Mouse (Mus musculus): ENCODE data around the gene Hnrnpl. TPM values are rescaled to one million over a fixed set of nuclear protein-coding genes. Genes with fewer than 3 reads are reported as not detected.

The Hnrnpl gene
- polyA plus RNA-seq, 1 experiment from 2014 or later = 264 TPM

- Histone ChIP-seq H3K4me3 (no peak overlapping the region), H3K36me3 (peaks cover 4% of the 10 kb centered on the region; the same call in 1 of the 2 replicates), H3K4me1 (peaks cover 8% of the 10 kb centered on the region), H3K4me2 (replicated peaks) (no peak overlapping the region), H3K27ac (no peak overlapping the region), H3K27me3 (replicated peaks) (no peaks in the 10 kb centered on the region), H3K9ac (no peak overlapping the region), H3K9me3 (no peaks in the 10 kb centered on the region)
- ATAC-seq (ENCODE audit: low FRiP score, low read depth) = no peak
- 84% methylated on average over 14 of the region's 14 CpGs for WGBS
Measured at GRCm38 (mm10) chr7:28792391-28793185, 15.8 kb upstream of the Hnrnpl start.

- H3K9ac ChIP-seq = no peak overlapping the region
- H3K4me3 ChIP-seq = no peak overlapping the region
- no peaks in the 10 kb centered on the region for H3K9me3 ChIP-seq
- ATAC-seq (ENCODE audit: low FRiP score, low read depth) = no peak
- H3K4me2 ChIP-seq (replicated peaks) = no peak overlapping the region
- WGBS = 44% methylated on average over 2 of the region's 2 CpGs
- H3K27me3 ChIP-seq (replicated peaks) = no peaks in the 10 kb centered on the region
- no peak overlapping the region for H3K27ac ChIP-seq
- H3K4me1 ChIP-seq = peaks cover 8% of the 10 kb centered on the region
- no peaks in the 10 kb centered on the region for H3K36me3 ChIP-seq
Measured at GRCm38 (mm10) chr7:28793834-28794233, 14.5 kb upstream of the Hnrnpl start.

- no peak overlapping the region for H3K4me2 ChIP-seq (replicated peaks)
- H3K4me1 ChIP-seq = peaks cover 8% of the 10 kb centered on the region
- no peak overlapping the region for H3K27ac ChIP-seq
- 87% methylated on average over 3 of the region's 3 CpGs for WGBS
- ATAC-seq (ENCODE audit: low FRiP score, low read depth) = no peak
- no peak overlapping the region for H3K9ac ChIP-seq
- H3K36me3 ChIP-seq = no peaks in the 10 kb centered on the region
- H3K4me3 ChIP-seq = no peak overlapping the region
- H3K27me3 ChIP-seq (replicated peaks) = no peaks in the 10 kb centered on the region
- no peaks in the 10 kb centered on the region for H3K9me3 ChIP-seq
Measured at GRCm38 (mm10) chr7:28794496-28794895, 13.8 kb upstream of the Hnrnpl start.

- Histone ChIP-seq H3K36me3 (no peaks in the 10 kb centered on the region), H3K27ac (no peak overlapping the region), H3K4me2 (replicated peaks) (0 out of 2 replicates have a peak overlapping the region, but pooled peaks have one; percentile 50), H3K9me3 (no peaks in the 10 kb centered on the region), H3K4me3 (no peak overlapping the region), H3K9ac (no peak overlapping the region), H3K27me3 (replicated peaks) (no peaks in the 10 kb centered on the region), H3K4me1 (peaks cover 8% of the 10 kb centered on the region)
- ATAC-seq (ENCODE audit: low FRiP score, low read depth) = no peak
- 81% methylated on average over 15 of the region's 15 CpGs for WGBS
Measured at GRCm38 (mm10) chr7:28795832-28796231, 12.5 kb upstream of the Hnrnpl start.

GRCm38 (mm10) chr7:28796562-28796975 lies 11.8 kb upstream of the Hnrnpl start:
- no peaks in the 10 kb centered on the region for H3K27me3 ChIP-seq (replicated peaks)
- H3K4me2 ChIP-seq (replicated peaks) = peak overlapping the region; percentile 50
- H3K36me3 ChIP-seq = no peaks in the 10 kb centered on the region
- H3K9ac ChIP-seq = peak overlapping the region; percentile 35
- peak overlapping the region; percentile 7; the same call in 1 of the 2 replicates for H3K4me3 ChIP-seq
- 16% methylated on average over 32 of the region's 32 CpGs for WGBS
- no peak overlapping the region for H3K27ac ChIP-seq
- H3K9me3 ChIP-seq = no peaks in the 10 kb centered on the region
- ATAC-seq (ENCODE audit: low FRiP score, low read depth) = peak; percentile 70; the same call in 1 of the 2 replicates
- peaks cover 8% of the 10 kb centered on the region for H3K4me1 ChIP-seq

- no peak for ATAC-seq (ENCODE audit: low FRiP score, low read depth)
- no peak overlapping the region for H3K4me2 ChIP-seq (replicated peaks)
- H3K36me3 ChIP-seq = no peaks in the 10 kb centered on the region
- WGBS = 96% methylated on average over 9 of the region's 9 CpGs
- peaks cover 22% of the 10 kb centered on the region for H3K4me1 ChIP-seq
- H3K27ac ChIP-seq = no peak overlapping the region
- H3K9me3 ChIP-seq = no peaks in the 10 kb centered on the region
- no peak overlapping the region for H3K4me3 ChIP-seq
- H3K27me3 ChIP-seq (replicated peaks) = no peaks in the 10 kb centered on the region
- H3K9ac ChIP-seq = no peak overlapping the region
Measured at GRCm38 (mm10) chr7:28799994-28800393, 8.3 kb upstream of the Hnrnpl start.

GRCm38 (mm10) chr7:28801451-28801850 lies 6.9 kb upstream of the Hnrnpl start:
- no peak for ATAC-seq (ENCODE audit: low FRiP score, low read depth)
- H3K27ac ChIP-seq = no peak overlapping the region
- WGBS = 77% methylated on average over 3 of the region's 3 CpGs

GRCm38 (mm10) chr7:28801901-28802670 lies 6.3 kb upstream of the Hnrnpl start:
- 19% methylated on average over 10 of the region's 10 CpGs for WGBS
- no peak for ATAC-seq (ENCODE audit: low FRiP score, low read depth)
- Histone ChIP-seq H3K36me3 (no peaks in the 10 kb centered on the region), H3K4me2 (replicated peaks) (peak overlapping the region; percentile 4; the same call in 1 of the 2 replicates), H3K9ac (no peak overlapping the region), H3K27ac (no peak overlapping the region), H3K4me1 (peaks cover 14% of the 10 kb centered on the region), H3K9me3 (no peaks in the 10 kb centered on the region), H3K27me3 (replicated peaks) (no peaks in the 10 kb centered on the region), H3K4me3 (no peak overlapping the region)

More at GRCm38 (mm10) chr7:28801451-28801850, 6.9 kb upstream of the Hnrnpl start:
- Histone ChIP-seq H3K4me1 (peaks cover 20% of the 10 kb centered on the region), H3K27me3 (replicated peaks) (no peaks in the 10 kb centered on the region), H3K36me3 (no peaks in the 10 kb centered on the region), H3K4me3 (no peak overlapping the region), H3K4me2 (replicated peaks) (no peak overlapping the region), H3K9me3 (no peaks in the 10 kb centered on the region), H3K9ac (no peak overlapping the region)

- Histone ChIP-seq H3K36me3 (no peaks in the 10 kb centered on the region), H3K27me3 (replicated peaks) (no peaks in the 10 kb centered on the region), H3K4me1 (peaks cover 19% of the 10 kb centered on the region), H3K9me3 (no peaks in the 10 kb centered on the region), H3K27ac (no peak overlapping the region), H3K4me3 (no peak overlapping the region), H3K4me2 (replicated peaks) (peak overlapping the region; percentile 4; the same call in 1 of the 2 replicates), H3K9ac (no peak overlapping the region)
- ATAC-seq (ENCODE audit: low FRiP score, low read depth) = no peak
- 7% methylated on average over 10 of the region's 10 CpGs for WGBS
Measured at GRCm38 (mm10) chr7:28802846-28803588, 5.3 kb upstream of the Hnrnpl start.

GRCm38 (mm10) chr7:28803756-28804155 lies 4.6 kb upstream of the Hnrnpl start:
- WGBS = 40% methylated on average over 4 of the region's 4 CpGs
- Histone ChIP-seq H3K27me3 (replicated peaks) (no peaks in the 10 kb centered on the region), H3K9ac (no peak overlapping the region), H3K27ac (no peak overlapping the region), H3K4me2 (replicated peaks) (no peak overlapping the region), H3K36me3 (no peaks in the 10 kb centered on the region), H3K4me3 (no peak overlapping the region), H3K9me3 (no peaks in the 10 kb centered on the region), H3K4me1 (peaks cover 22% of the 10 kb centered on the region)
- no peak for ATAC-seq (ENCODE audit: low FRiP score, low read depth)

GRCm38 (mm10) chr7:28806869-28807268 lies 1.5 kb upstream of the Hnrnpl start:
- H3K4me2 ChIP-seq (replicated peaks) = no peak overlapping the region
- 77% methylated on average over 4 of the region's 4 CpGs for WGBS
- no peak overlapping the region for H3K27ac ChIP-seq
- peaks cover 1% of the 10 kb centered on the region for H3K36me3 ChIP-seq
- no peaks in the 10 kb centered on the region for H3K27me3 ChIP-seq (replicated peaks)
- no peak overlapping the region for H3K9ac ChIP-seq
- H3K4me3 ChIP-seq = no peak overlapping the region
- ATAC-seq (ENCODE audit: low FRiP score, low read depth) = no peak
- no peaks in the 10 kb centered on the region for H3K9me3 ChIP-seq
- peaks cover 27% of the 10 kb centered on the region for H3K4me1 ChIP-seq

Data from neural tube, embryonic 12.5 days (tissue).